Mouse (Mus musculus) ES-E14 (cell line): ENCODE data around the gene Zbtb7b. TPM values are rescaled to one million over a fixed set of nuclear protein-coding genes. Genes with fewer than 3 reads are reported as not detected.

Experiments used
- DNase-seq: peaks from one replicate; pipeline ENCODE4 v3.0.0-alpha.2; 2013; ENCODE audit warnings: low read depth, low spot score
- H3K27ac ChIP-seq: 2 replicates; pipeline ENCODE4 v1.5.1; 2012; ENCODE audit warnings: low read depth, mild to moderate bottlenecking, low read length, moderate library complexity, mixed read lengths; ENCODE audit not compliant: poor library complexity, insufficient read depth, severe bottlenecking
- H3K36me3 ChIP-seq: 2 replicates; pipeline ENCODE4 v1.6.1; 2012; ENCODE audit warnings: mild to moderate bottlenecking, low read length, moderate library complexity, mixed read lengths; ENCODE audit not compliant: control insufficient read depth, poor library complexity, insufficient read depth, severe bottlenecking
- H3K4me1 ChIP-seq, 2 experiments: fragments of 150-350 bp in 1 of 2; sonication (generic) in 1 of 2; 2 replicates each; pipeline ENCODE4 v1.6.1; 2012; ENCODE audit warnings: low read length in 2 of 2, mild to moderate bottlenecking in 1 of 2, mixed read lengths in 1 of 2; ENCODE audit not compliant: control insufficient read depth in 2 of 2, insufficient read depth in 2 of 2, poor library complexity in 1 of 2
- H3K4me3 ChIP-seq, 2 experiments: fragments of 150-350 bp in 1 of 2; sonication (generic) in 1 of 2; 2 replicates each; pipeline ENCODE4 v1.5.1; 2012; ENCODE audit warnings: low read length in 2 of 2, low read depth in 1 of 2, mild to moderate bottlenecking in 1 of 2, mixed read lengths in 1 of 2; ENCODE audit not compliant: insufficient read depth in 1 of 2, poor library complexity in 1 of 2, severe bottlenecking in 1 of 2
- H3K9ac ChIP-seq: 2 replicates; pipeline ENCODE4 v1.6.1; 2012; ENCODE audit warnings: low read depth, mild to moderate bottlenecking, low read length, mixed read lengths; ENCODE audit not compliant: poor library complexity, insufficient read depth, severe bottlenecking
- H3K9me3 ChIP-seq: fragments of 150-350 bp; sonication (generic); 2 replicates; pipeline ENCODE4 v1.6.1; 2012; ENCODE audit warnings: low read depth, mild to moderate bottlenecking, low read length; ENCODE audit not compliant: control insufficient read depth, insufficient read depth
- CHD2 ChIP-seq: IDR thresholded peaks from 2 replicates; pipeline ENCODE4 v1.6.1; 2014; ENCODE audit warnings: mild to moderate bottlenecking, low read depth, low read length, inconsistent platforms
- HCFC1 ChIP-seq: IDR thresholded peaks from 2 replicates; pipeline ENCODE4 v1.6.1; 2012; ENCODE audit warnings: low read length, inconsistent platforms, borderline replicate concordance; ENCODE audit not compliant: insufficient read depth
- MAFK ChIP-seq: IDR thresholded peaks from 2 replicates; pipeline ENCODE4 v1.6.1; 2014; ENCODE audit warnings: mild to moderate bottlenecking, low read depth, low read length, inconsistent platforms; ENCODE audit not compliant: insufficient read depth
- ZC3H11A ChIP-seq: IDR thresholded peaks from 2 replicates; pipeline ENCODE4 v1.6.1; 2012; ENCODE audit warnings: low read depth, mild to moderate bottlenecking, inconsistent platforms, low read length, borderline replicate concordance
- ZNF384 ChIP-seq: IDR thresholded peaks from 2 replicates; pipeline ENCODE4 v1.6.1; 2012; ENCODE audit warnings: low read depth, low read length, inconsistent platforms
- in situ Hi-C, 2 experiments: fragments of 600-800 bp; cut with MboI; formaldehyde crosslinking; loops; one replicate each; pipeline ENCODE4 v1.15.1; 2025; ENCODE audit warnings: low sequenced_read_pairs in 2 of 2, inconsistent platforms in 1 of 2; ENCODE audit not compliant: unreplicated experiment in 2 of 2
- total RNA-seq: library from RNA; depleted of rRNA; stranded (reverse); fragments of 300-350 nt; gene quantifications from 2 replicates; pipeline ENCODE4 v1.2.3, GENCODE M21; 2012

Gene Zbtb7b
- total RNA-seq, 1 experiment = 13.0 TPM

DNA sequence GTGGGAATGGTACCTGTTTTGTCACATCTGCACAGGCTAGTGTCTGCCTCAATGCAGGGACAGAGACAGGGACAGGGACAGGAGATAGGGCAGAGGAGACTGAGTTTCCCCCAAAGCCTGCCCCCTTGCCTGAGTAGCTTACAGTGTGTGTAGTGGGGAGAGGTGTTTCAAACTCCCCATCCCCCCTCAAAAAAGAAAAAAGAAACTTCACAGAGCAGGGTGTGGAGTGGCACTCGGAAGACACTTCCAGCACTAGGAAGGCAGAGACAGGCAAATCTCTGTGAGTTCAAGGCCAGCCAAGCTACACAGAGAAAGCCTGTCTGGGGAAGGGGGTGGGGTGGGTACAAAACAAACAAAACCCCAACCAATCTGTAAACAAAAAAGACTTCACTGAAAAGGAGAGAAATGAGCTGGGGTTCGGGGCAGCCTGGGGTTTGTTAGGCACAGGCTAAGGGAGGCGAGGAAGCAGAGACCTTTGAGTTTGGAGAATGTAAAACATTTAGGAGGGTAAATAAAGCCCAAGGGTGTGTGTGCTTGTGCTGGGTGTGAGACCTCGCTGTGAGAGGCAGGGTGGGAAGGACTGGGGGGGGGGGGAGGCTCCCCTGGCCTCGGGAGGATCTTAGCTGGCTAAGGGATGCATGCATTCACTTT lies 20.9 kb downstream of the Zbtb7b start:
- TF ChIP-seq HCFC1 (no peak), ZC3H11A (no peak), ZNF384 (no peak), CHD2 (no peak), MAFK (no peak)
- H3K9me3 ChIP-seq = no peaks in the 10 kb centered on the region
- no peak overlapping the region for H3K4me3 ChIP-seq
- DNase-seq = no peak
- peaks cover 2 to 14% of the 10 kb centered on the region in 2 experiments; a peak in 3 of 4 replicates for H3K4me1 ChIP-seq
- H3K9ac ChIP-seq = no peak overlapping the region
- in situ Hi-C loops = no loop called here
- peaks cover 5% of the 10 kb centered on the region; the same call in 1 of the 2 replicates for H3K36me3 ChIP-seq
- no peak overlapping the region; the same call in 1 of the 2 replicates for H3K27ac ChIP-seq

DNA sequence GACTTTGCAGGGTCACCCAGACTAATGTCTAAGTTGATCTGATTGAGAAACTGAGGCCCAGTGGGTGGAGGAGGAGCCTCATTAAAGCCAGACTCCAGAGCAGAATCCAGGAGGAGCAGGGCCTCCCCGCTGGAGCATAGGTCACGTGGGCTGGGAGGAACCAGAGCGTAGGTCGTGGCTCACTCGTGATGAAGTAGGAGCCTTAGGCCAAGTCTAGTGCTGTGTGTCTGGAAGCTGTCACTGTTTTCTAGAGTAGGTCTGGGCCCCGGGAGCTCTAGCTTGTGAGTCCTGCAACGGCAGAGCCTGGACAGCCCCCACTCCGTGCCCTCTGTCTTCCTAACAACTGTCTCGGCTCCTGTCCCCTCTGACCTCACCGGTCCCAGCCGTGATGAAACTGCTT lies 27.2 kb downstream of the Zbtb7b start:
- no peak overlapping the region for H3K27ac ChIP-seq
- peaks cover 0 to 5% of the 10 kb centered on the region in 2 experiments; a peak in 1 of 4 replicates for H3K4me1 ChIP-seq
- in situ Hi-C loops = no loop called here
- H3K9me3 ChIP-seq = no peaks in the 10 kb centered on the region
- no peak overlapping the region for H3K4me3 ChIP-seq
- DNase-seq = no peak
- no peak overlapping the region for H3K9ac ChIP-seq
- TF ChIP-seq ZNF384 (no peak), ZC3H11A (no peak), HCFC1 (no peak), CHD2 (no peak), MAFK (no peak)
- no peaks in the 10 kb centered on the region for H3K36me3 ChIP-seq

DNA sequence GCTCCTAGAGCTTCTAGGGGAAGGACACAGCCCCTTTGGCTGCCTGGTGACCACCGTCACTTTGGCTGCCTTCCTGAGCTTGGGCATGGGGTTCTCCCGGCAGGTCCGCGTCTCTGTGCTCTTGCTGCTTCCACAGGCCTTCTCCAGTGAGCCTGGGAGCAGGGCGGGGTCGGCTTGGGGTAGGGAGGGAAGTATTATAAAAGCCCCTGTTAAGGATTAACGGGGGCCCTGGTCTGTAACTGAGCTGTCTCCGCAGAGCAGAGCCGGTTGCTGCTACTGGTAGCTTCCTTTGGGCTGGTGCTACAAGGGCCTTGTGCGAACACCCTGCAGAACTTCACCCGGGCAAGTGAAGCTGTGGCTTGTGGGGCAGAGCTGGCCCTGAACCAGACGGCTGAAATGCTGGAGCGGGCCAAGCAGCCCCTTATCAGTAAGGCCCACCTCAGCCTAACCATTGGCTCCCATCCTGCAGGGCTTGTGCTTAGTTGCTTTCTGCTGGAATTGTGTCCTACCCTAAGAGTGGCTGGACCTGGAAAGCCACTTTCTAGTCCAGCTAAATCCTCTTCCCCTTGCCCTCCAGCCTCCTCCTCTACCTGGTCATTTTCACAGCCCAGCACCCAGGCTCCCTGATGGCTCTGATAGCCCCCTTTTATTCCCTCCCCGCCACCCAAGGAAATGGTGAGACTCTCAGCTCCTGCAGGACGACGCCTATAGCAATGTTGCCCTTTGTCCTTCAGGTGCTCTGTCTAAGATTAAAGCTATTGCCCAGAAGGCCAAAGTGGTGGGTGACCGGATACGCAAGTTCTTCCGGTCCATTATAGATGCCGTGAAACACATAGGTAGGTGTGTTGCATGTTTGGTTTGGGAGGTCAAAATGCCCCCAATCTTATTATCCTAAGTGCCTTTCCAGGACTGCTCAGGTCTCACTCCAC lies 28.8 kb downstream of the Zbtb7b start:
- Histone ChIP-seq H3K4me3 (peak overlapping the region; percentile 30 to 37; a peak in 2 of 4 replicates), H3K36me3 (no peaks in the 10 kb centered on the region), H3K9ac (no peak overlapping the region), H3K9me3 (no peaks in the 10 kb centered on the region), H3K27ac (no peak overlapping the region), H3K4me1 (peaks cover 0 to 3% of the 10 kb centered on the region in 2 experiments; a peak in 1 of 4 replicates)
- in situ Hi-C loops = no loop called here
- no peak for DNase-seq
- TF ChIP-seq ZC3H11A (no peak), ZNF384 (no peak), CHD2 (no peak)

DNA sequence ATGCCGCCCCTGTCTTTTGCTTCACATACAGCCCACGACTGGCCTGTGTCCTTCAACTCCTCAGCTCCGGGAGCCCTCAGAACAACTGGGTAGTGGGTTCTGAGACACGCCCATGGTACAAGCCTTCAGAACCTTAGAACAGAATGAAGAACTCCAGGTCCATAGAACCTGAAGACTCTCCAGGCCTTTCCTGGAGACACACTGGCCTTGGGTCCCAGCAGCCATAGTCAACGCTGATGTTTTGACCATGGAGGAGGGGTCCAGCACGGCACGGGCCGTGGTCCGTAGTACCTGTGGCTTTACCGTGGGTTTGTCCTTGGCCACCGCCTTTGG lies 29.5 kb downstream of the Zbtb7b start, which contains the start of gene Dcst1:
Gene Dcst1, minus strand, starts transcription at position 101 of the 333 bp plus-strand sequence.
- in situ Hi-C loops = no loop called here
- no peak for DNase-seq
- no peaks in the 10 kb centered on the region; a peak in 1 of 4 replicates for H3K4me1 ChIP-seq
- H3K36me3 ChIP-seq = no peaks in the 10 kb centered on the region
- H3K9ac ChIP-seq = no peak within 1 kb of the TSS
- no peak within 1 kb of the TSS for H3K27ac ChIP-seq
- peak within 1 kb of the TSS; percentile 30 to 37; a peak in 2 of 4 replicates for H3K4me3 ChIP-seq
- TF ChIP-seq CHD2 = no peak
- no peak for TF ChIP-seq ZNF384
- no peak for TF ChIP-seq ZC3H11A
- TF ChIP-seq HCFC1 = no peak
- TF ChIP-seq MAFK = no peak
- H3K9me3 ChIP-seq = no peaks in the 10 kb centered on the region
